Mouse (Mus musculus) bone marrow, adult 2 months (tissue): ENCODE results near the gene Nacc1.
A peak's percentile ranks its signal among the peaks of the same experiment; 100 is the strongest.

ENCODE experiments used
- CTCF ChIP-seq: fragments of 200-500 bp; IDR thresholded peaks from 2 replicates; pipeline ENCODE4 v1.5.1; 2011; ENCODE audit warnings: low read length, control low read depth; ENCODE audit not compliant: control insufficient read depth, insufficient read depth
- POLR2A ChIP-seq: fragments of 200-500 bp; IDR thresholded peaks from 2 replicates; pipeline ENCODE4 v1.6.1; 2011; ENCODE audit warnings: low read depth, mild to moderate bottlenecking, control low read depth, low read length, borderline replicate concordance; ENCODE audit not compliant: control insufficient read depth

GRCm38 (mm10) chr8:84730541-84731370 lies 43.1 kb upstream of the Nacc1 start:
- TF ChIP-seq CTCF (no peak), POLR2A (peak; percentile 44; the same call in 1 of the 2 replicates)
